Mouse (Mus musculus) monocyte, adult 2 months (primary cell): Measurements from ENCODE around the gene Apol9b.

Experiments used
- DNase-seq, 2 experiments: peaks; one replicate each; pipeline ENCODE4 v3.0.0; 2022; ENCODE audit warnings: low spot score in 2 of 2, low read depth in 1 of 2

Apol9b gene

DNA sequence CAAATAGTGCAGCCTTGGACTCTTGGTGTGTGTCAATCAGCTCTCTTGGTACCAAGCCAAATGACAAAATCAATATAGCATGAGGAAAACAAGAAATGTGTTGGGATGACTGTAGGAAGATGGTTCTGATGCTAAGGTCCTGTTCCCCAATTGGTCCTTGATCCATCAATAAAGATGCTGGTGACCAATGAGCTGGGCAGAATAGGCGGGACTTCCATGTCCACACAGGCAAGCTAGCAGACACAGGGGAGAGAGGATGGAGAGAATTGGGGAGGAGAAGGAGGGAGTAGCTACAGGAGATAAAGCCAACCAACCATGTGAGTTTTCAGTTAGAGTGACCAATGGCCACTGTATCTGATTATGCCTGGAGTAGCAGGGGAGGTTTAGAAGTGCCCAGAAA is 17.5 kb downstream of the Apol9b start:
- no peak for DNase-seq

DNA sequence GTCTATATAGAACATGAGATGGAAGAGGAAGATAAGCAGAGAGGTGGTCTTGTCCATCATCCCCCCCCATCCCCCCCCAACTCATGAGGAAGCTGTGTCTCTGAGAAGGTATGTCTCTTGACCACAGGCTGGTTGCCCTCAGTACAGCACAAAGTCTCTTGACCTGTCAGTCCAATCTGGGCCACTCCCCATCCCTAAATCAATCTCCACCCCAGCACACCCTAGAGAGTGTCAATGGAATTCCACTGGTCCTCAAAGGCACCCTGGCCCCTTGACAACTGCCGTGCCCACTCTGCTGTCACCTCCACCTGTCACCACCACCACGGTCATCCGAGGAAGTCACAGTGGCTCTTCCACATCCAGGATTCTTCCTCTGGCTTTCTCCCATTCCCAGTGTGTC is 19.6 kb downstream of the Apol9b start:
- DNase-seq = no peak

DNA sequence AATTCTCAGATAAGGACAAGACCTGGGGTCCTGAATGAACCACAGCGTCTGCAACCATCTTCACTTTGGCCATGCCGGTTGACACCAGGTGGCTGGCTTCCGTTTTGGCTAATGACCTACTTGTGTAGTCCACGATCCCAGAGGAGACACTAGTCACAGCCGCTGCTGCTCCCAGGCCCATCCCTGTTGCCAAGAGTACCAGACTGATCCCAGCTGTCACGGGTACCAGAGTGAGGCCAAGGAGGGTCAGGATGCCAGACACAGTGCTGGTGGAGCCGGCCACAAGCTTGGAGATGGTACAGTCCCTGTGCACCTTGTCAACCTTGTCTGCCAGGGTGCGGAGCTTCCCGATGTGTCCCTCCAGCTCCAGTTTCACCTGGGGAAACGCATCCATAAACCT is 20.9 kb downstream of the Apol9b start:
- no peak for DNase-seq

DNA sequence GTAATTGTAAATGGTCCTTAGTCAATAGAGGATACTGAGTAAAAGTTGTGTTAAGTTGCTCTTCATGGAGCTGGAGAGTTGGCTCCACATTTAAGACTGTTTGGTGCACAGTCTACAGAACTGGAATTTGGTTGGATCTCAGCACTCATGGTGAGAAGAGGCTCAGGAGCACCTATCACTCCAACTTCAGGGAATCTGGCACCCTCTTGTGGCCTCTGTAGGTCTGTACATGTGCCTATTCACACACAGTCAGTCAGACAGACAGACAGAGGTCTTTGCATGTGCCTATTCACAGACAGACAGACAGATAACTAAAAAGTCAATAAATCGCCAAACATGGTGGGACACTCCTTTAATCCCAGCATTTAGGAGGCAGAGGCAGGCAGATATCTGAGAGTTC is 21.6 kb downstream of the Apol9b start:
- no peak for DNase-seq

DNA sequence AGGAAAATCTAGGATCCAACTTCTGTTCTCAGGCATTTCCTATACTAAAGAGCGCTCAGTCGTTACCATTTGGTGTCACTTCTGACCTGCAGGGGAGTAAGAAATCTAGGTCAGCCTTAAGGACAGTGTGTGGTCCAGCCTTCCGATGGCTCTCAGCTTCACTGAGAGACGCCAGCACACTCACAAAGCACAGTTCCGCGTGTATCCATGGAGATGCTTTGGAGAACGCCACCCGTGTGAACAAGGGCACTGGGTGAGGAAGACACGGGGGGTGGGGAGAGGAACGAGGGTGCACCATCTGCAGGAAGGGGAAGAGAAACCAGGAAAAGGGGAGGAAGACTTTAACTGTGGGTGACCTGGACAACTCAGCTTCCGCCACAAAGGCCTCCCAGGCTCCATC is 23.6 kb downstream of the Apol9b start:
- DNase-seq = no peak

DNA sequence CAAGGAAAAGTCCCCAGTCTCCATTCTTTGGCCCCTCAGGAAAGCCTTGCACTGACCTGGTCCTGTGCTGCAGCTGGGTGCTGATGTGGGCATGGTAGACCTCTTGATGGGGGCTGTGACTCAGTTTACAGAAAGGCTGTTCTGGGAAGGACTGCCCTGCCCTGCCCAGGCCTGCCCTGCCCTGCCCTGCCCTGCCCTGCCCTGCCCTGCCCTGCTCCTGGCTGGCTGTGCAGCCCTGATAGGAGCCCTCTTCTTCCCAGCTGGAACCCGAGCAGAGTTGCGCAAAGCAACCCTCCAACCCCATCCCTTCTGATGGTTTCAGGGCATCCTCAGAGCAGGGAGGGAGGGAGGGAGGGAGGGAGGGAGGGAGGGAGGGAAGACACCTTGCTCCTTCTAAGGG is 26.3 kb downstream of the Apol9b start:
- DNase-seq = no peak

DNA sequence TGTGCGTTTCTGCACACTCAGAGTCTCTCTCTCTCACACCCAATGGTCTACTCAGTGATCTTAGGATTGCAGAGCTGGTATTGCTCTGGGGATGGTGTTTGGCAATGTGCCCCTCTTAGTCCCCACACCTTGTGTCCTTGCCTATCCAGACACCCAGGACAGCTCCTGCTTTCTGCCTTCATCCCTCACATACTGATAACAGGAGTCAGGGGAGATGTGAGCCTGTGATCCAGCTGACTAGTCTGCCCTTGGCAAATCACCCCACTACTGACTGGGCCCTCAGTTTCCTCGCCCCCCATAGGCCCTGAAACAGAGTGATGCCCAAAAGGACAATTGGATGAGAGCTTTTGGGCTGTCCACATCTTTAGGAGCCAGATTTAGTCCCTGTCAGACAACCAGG is 27.2 kb downstream of the Apol9b start:
- DNase-seq = no peak

DNA sequence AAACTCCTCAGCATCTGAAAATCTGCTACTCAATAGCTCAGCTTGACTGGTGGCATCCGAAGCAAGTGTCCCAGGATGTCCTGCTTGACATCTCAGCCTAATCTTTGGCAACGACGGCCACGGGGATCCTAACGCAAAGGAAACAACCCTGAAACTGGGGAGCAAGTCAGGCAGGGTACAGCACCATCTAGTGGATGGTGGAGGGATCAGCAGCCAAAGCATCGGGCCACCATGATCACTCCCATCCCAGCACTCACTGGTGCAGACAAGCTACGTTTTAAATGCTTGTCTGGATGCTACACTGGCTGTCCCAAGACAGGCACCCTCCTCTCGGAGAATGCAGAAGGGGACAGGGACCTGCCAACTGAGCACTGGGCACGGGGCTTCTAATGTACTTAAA is 28.0 kb downstream of the Apol9b start, which contains the start of gene Apol8:
Apol8 (minus strand) TSS at position 156 of the 400 bp plus-strand sequence.
- peak; percentile 37 to 40 for DNase-seq

DNA sequence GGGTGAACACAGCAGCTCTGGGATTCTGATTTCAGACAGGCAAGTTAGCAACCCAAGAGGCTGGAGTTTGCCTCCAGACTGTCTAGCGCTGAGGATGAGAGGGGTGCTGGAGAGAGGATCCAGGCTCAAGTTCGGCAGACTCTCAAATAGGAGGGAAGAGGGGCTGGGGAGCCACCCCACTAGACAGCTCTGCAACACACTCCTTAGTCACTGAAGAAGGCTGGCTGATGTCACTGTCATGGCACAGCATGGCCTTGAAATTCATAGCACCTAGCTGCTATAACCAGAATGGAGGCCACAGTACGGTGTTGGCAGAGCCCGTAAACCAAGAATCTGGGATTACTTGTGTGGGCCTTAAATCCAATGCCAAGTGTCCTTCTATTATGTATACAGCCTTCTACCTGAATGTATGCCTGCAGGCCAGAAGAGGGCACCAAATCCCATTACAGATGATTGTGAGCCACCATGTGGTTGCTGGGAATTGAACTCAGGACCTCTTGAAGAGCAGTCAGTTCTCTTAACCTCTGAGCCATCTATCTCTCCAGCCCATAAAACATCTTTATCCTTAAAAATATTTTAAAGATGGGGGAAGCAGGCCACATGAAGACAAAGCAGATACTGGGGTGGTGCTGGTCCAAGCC is 28.9 kb downstream of the Apol9b start:
- no peak for DNase-seq

DNA sequence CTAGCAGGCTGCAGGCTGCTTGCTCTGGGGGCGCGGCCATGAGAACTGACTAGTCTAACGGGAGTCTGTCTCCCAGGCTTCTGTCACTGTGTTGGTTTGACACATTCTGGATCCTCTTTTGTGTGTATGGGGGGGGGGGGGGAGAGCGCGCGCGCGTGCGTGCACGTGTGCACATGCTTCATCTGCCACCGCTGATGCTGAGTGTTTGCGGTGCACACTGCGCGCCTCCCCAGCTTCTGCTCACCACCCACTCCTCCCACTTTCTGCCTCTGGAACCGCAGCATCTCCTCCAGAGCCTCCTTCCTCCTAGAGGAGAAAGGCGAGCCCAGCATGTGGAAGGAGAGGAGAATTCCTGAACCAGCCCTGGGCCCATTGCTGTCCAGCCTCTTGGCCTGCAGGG is 31.2 kb downstream of the Apol9b start:
- no peak for DNase-seq

DNA sequence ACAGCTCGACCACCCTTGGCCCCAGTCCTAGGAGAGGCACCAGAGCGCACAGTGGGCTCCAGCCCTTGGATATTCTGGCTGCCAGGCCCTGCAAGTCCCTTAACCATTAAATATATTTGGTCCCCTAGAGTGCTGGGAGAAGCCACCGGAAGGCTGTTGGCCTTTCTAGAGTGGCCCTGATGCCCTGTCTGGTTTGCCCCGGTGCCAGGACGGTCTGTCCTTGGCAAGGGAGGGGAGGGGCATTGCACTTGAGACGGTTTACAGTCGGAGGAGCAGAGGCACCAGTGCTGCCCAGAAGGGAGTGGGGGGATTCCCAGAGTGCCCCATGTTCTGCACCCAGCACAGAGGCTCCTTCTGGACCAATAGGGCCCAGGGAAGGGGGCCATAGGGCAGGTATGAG is 32.2 kb downstream of the Apol9b start:
- DNase-seq = no peak

DNA sequence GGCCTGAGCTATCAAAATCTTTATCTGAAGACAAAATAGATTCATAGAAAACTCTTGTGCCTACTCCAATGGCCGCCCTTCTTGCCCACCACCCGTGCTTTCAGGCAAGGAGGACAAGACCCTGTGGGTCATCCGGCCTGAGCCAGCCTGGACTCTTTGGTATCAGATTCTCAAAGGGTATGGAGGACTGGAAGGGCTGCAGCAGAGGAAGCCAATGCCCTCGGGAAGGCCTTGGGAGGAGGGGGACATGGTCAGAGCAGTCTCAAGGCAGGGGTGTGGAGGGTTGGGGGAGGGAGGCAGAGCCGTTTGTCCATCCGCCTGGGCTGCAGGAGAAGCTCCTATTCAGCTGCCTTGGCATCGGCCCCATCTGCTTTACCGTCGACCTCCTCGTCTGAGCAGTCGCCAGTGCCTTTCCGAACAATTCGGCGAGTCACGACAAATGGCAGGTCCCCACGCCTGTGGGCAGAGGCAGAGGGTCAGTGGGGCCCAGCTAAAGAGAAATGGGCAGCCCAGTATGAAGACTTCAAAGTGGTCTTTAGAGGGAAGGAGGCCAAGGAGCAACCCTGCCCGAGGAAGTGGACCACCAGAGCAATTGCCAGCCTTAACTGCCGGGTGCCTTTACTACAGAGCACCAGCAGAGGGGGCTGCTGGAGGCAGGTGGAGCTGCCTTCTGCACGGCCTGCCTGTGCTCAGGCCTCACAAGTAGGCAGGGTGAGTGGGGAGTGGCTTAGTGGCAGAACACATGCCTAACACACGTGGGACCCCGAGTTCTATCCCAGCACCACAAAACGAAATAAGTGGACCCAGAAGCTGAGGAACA is 32.9 kb downstream of the Apol9b start:
- no peak for DNase-seq

DNA sequence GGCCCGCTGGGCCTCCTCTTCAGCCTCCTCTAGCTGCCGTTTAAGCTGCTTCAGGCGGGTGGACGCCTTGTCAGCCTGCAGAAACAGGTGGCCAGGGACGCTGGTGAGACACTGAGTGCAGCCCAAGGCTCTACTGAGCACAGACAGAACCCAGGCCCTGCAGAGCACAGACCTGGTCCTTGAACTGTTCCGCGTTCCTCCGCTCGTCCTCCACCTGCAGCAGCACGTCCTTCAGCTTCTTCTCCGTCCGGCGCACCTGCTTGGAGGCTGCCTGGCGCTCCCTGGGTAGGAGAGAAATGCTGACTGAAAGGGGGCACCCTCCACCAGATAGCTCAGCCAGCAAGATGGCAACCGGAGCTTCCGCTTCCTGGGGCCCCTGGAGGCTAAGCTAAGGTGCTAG is 34.2 kb downstream of the Apol9b start:
- no peak for DNase-seq

DNA sequence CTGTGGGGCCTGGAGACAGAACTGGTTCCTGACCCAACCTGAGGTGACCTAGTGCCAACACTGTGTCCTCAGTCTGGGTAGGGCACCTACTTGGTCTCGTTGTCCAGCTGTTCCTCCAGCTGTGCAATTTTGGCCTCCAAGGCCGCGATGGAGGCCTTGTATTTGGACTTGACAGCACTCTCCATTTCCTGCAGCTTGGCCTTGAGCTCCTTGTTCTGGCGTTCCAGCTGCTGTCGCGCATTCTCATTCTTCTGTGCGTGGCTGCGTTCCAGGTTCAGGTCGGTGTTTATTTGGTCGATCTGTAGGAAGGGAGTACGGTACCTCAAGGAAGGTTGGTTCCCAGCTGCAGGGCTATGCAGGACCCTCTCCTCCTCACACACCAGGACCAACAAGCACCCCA is 34.9 kb downstream of the Apol9b start:
- no peak for DNase-seq

DNA sequence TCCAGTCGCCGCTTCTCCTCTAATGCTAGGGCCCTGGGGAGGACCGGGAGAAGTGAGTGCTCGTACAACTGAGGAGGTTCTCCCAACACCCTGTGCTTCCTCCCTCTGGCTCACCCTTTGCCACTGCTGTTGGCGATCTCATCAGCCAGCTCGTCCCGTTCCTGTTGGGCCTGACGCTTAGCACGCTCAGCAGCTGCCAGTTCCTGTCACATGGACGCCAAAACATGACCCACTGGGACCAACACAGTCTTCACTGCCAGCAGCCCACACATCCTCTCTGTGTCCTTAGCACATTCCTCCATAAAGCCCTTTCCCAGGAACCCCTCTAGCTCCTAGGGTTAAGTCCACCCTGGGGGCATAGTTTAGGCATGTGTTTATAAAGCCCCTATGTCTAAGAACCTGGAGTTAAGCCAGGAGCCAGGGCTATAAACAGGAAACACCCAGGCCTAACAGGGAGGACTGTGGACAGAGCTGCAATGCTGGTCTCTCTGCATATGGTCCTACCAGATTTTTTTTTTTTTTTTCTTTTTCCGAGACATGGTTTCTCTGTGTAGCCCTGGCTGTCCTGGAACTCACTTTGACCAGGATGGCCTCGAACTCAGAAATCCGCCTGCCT is 35.7 kb downstream of the Apol9b start:
- DNase-seq = no peak

DNA sequence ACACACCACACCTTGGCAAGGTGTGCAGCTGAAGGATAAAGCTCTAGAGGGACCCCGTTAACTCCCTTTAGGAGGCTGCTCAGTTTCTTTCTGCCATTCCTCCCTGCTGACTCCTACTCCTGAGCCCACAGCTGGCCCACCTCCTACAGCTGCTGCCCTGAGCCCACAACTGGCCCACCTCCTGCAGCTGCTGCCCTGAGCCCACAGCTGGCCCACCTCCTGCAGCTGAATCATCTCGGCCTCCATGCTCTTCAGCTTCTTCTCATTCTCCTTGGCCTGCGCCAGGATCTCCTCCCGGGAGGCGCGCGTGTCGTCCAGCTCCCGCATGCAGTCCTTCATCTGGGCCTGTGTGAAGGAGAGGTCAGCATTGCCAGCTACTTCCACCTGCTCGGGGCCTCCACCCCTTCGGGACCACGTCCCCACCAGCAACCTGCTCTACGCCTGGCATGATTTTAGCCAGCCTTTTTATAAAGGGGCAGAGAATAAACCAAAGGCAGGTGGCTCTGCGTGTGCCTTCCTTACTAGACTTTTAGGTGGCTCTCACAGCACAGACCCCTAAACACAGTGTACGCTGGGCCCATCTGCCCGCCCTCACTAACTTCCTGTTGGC is 36.8 kb downstream of the Apol9b start:
- no peak for DNase-seq

DNA sequence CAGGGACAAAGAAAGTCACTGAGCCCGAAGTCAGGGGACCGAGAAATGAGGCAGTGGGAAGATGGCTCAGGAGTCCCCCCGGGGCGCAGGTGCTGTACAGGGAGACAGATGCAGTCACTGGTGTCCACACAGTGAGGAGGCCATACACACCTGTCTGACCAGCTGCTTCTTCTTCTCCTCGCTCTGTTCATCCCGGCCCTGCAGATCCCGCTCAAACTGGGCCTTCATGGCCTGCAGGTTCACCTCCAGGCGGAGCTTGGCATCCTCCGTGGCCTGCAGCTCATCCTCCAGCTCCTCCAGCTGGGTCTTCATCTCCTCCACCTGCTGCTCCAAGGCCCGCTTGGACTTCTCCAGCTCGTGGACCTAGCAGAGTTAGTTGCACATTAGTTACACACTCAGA is 38.1 kb downstream of the Apol9b start:
- no peak for DNase-seq

DNA sequence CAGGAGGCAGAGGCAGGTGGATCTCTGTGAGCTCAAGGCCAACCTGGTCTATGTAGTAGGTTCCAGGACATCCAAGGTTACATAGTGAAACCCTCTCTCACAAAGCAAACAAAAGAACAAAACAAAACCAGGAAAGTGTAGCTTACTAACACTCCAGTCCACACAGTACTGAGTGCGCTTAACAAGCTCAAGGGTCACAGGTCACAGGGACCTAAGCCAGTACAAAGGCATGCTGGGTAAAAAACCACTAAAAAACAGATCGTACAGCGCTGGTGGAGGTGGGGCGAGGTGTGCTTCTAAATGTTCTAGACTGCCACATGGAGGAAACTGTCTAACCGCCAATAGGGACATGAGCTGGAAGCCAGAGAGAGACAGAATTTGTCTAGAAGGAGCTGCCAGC is 41.5 kb downstream of the Apol9b start:
- no peak for DNase-seq

DNA sequence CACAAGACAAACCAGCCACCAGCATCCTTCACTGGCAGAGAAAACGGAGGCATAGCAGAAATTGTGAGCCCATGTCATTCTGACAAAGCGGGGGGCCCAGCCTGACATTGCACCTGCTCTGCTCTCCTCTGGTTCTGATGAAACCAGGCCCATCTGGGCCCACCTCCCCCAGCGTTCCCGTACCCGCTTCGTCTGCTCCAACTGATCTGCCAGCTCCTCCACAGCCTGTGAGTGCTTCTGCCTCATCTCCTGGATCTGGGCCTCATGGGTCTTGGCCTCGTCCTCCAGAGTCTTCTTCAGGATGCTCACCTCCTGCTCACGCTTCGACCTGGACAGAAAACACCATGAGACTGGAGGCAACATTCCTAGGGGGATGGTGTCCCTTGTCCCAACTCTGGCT is 42.1 kb downstream of the Apol9b start:
- no peak for DNase-seq

DNA sequence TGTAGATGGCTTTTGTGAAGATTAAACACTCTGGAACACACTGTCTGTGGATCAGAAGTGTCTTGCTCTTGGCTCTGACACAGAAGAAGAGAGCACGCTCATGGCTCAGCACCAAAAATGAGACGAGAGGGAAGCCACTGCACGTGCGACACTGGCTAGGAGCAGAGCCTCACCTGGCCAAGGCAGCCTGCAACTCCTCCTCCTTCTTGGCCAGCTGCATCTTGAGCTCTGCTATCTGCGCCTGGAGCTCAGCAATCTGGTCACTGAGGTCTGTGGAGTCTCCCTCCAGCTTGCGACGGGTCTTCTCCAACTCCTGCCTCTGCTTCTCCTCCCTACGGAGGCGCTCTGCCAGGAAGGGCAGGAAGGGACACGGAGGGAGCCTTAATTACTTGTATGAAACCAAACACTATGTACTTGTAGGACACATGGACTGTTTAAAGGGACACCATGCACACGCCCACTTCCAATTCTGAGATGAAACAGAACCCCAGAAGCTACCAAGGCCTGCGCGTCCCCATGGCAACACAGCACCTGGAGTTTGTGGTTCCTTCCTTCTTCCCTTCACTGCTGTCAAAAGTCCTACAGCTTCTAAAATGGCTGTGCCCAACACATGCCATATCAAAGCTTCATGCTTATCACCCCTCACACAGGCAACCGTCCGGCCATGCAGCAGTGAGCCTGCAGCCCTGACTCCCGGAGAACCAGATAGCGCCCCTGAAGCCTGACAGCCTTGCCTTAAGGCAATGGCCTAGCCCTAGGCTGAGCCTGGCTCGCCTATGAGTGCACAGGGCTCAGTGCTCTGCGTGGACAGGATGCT is 44.5 kb downstream of the Apol9b start:
- DNase-seq = no peak

DNA sequence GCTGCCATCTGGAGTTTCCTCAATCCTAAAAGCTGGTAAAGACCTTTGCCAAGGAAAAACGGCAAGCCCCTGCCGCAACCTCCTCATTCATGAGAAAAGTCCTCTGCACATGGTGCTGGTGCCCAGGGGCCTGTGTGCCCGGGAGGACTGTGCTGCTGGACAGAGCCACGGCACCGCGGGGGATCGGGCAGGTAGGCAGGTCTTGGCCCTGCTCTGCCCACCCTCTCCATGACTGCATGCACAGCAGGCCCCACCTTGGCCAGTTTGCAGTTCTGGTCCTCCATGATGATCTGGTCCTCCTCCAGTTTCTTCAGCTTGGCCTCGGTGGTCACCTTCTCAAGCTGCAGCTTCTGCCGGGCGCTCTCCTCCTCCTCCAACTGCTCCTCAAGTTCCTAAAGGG is 45.5 kb downstream of the Apol9b start:
- DNase-seq = no peak
